Mouse (Mus musculus) E14TG2a.4 (cell line): ENCODE results near the gene Vrk3.

Experiments
- H3K27me3 ChIP-seq: 2 replicates; pipeline ENCODE4 v1.6.1; 2014; ENCODE audit warnings: low read length, control low read depth; ENCODE audit not compliant: insufficient read depth
- H3K36me3 ChIP-seq: 2 replicates; pipeline ENCODE4 v1.6.1; 2014; ENCODE audit warnings: low read length, control low read depth; ENCODE audit not compliant: insufficient read depth
- H3K4me1 ChIP-seq: replicated peaks from 2 replicates; pipeline ENCODE4 v1.6.1; 2014; ENCODE audit warnings: low read depth, low read length, control low read depth
- H3K4me3 ChIP-seq: replicated peaks from 2 replicates; pipeline ENCODE4 v1.5.1; 2014; ENCODE audit warnings: mild to moderate bottlenecking, low read length
- H3K9me3 ChIP-seq: 2 replicates; pipeline ENCODE4 v1.6.1; 2014; ENCODE audit warnings: low read length, control low read depth
- CTCF ChIP-seq: conservative IDR thresholded peaks from 2 replicates; pipeline ENCODE4 v1.5.1; 2014; ENCODE audit warnings: low read length
- NANOG ChIP-seq: IDR thresholded peaks from 2 replicates; pipeline ENCODE4 v1.6.1; 2014; ENCODE audit warnings: borderline replicate concordance, low read length, mixed read lengths
- POU5F1 ChIP-seq: IDR thresholded peaks from 2 replicates; pipeline ENCODE4 v1.6.1; 2014; ENCODE audit warnings: low read length, borderline replicate concordance

The Vrk3 gene

DNA sequence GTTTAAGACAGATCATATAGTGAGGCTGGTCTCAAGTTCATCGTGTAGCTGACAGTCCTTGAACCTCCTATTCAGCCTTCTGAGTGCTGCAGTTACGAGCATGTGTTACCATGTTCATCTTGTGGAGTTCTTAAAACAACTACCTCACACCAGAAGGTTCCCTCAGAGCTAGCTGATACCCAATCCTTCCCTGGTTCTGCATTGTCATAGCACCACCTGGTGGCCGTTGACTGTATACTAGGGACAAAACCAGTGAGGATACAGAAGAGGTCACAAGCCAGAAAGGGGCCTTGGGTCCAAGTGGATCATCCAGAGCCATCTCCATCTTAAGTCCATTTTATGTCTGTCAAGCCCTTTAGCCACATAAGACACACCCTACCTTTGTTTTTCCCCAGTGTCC is 76.7 kb downstream of the Vrk3 start:
- TF ChIP-seq NANOG (no peak), CTCF (peak; percentile 67), POU5F1 (no peak)
- Histone ChIP-seq H3K27me3 (no peaks in the 10 kb centered on the region), H3K36me3 (peaks cover 90% of the 10 kb centered on the region), H3K4me3 (peak overlapping the region; percentile 27; the same call in 1 of the 2 replicates), H3K9me3 (no peaks in the 10 kb centered on the region), H3K4me1 (peaks cover 97% of the 10 kb centered on the region)

GRCm38 (mm10) chr7:44826771-44827170 is 78.6 kb downstream of the Vrk3 start:
- Histone ChIP-seq H3K27me3 (no peaks in the 10 kb centered on the region), H3K9me3 (no peaks in the 10 kb centered on the region), H3K4me3 (0 out of 2 replicates have a peak overlapping the region, but pooled peaks have one; percentile 8), H3K36me3 (peaks cover 90% of the 10 kb centered on the region), H3K4me1 (peaks cover 97% of the 10 kb centered on the region)
- TF ChIP-seq POU5F1 (no peak), CTCF (no peak), NANOG (no peak)
